Mouse (Mus musculus) limb, embryonic 12.5 days (tissue): ENCODE measurements around the gene Vangl1. TPM values are rescaled to one million over a fixed set of nuclear protein-coding genes. Genes with fewer than 3 reads are reported as not detected.

Source experiments
- ATAC-seq: fragments of 200-750 bp; cut with Nextera tagmentation; 2 replicates; pipeline ENCODE4 v1.8.0; 2017; ENCODE audit warnings: low read depth, moderate TSS enrichment; ENCODE audit not compliant: insufficient number of reproducible peaks, insufficient read depth, low FRiP score, low TSS enrichment
- H3K27ac ChIP-seq: fragments of 300-500 bp; sonication (generic); 2 replicates; pipeline ENCODE4 v1.5.1; 2016; ENCODE audit warnings: mild to moderate bottlenecking, moderate library complexity
- H3K27me3 ChIP-seq: fragments of 300-500 bp; sonication (generic); 2 replicates; pipeline ENCODE4 v1.6.1; 2016; ENCODE audit warnings: mild to moderate bottlenecking, moderate library complexity
- H3K36me3 ChIP-seq: fragments of 300-500 bp; sonication (generic); 2 replicates; pipeline ENCODE4 v1.6.1; 2016; ENCODE audit warnings: mild to moderate bottlenecking, moderate library complexity
- H3K4me1 ChIP-seq: fragments of 300-500 bp; sonication (generic); replicated peaks from 2 replicates; pipeline ENCODE4 v1.6.1; 2016
- H3K4me2 ChIP-seq: fragments of 300-500 bp; sonication (generic); 2 replicates; pipeline ENCODE4 v1.6.1; 2016; ENCODE audit warnings: mild to moderate bottlenecking, moderate library complexity
- H3K4me3 ChIP-seq: fragments of 300-500 bp; sonication (generic); replicated peaks from 2 replicates; pipeline ENCODE4 v1.5.1; 2016; ENCODE audit warnings: mild to moderate bottlenecking
- H3K9ac ChIP-seq: fragments of 300-500 bp; sonication (generic); replicated peaks from 2 replicates; pipeline ENCODE4 v1.6.1; 2016; ENCODE audit warnings: mild to moderate bottlenecking, moderate library complexity
- H3K9me3 ChIP-seq: fragments of 300-500 bp; sonication (generic); 2 replicates; pipeline ENCODE4 v1.6.1; 2016; ENCODE audit warnings: mild to moderate bottlenecking, moderate library complexity
- WGBS: fragments of 180-500 bp; shearing (Covaris S2); methylation state at CpG from one replicate; pipeline ENCODE4 v1.1.7; 2016; 5-methylcytosine and 5-hydroxymethylcytosine counted together
- polyA plus RNA-seq: library from polyadenylated mRNA; unstranded; fragments of >200 nt; fragmentation: Nextera tagmentation; extraction: Ambion mirVana; gene quantifications from 2 replicates; pipeline ENCODE4 v1.2.1, GENCODE M21; 2016

Gene Vangl1
- polyA plus RNA-seq, 1 experiment from 2014 or later = 15.4 TPM

- no peak for ATAC-seq
- Histone ChIP-seq H3K27ac (no peak overlapping the region), H3K27me3 (peaks cover 8% of the 10 kb centered on the region; the same call in 1 of the 2 replicates), H3K9me3 (no peaks in the 10 kb centered on the region), H3K4me2 (no peak overlapping the region), H3K9ac (no peak overlapping the region), H3K4me1 (peaks cover 86% of the 10 kb centered on the region), H3K4me3 (no peak overlapping the region), H3K36me3 (peaks cover 7% of the 10 kb centered on the region)
- 38% methylated on average over 6 of the region's 6 CpGs for WGBS
Measured at GRCm38 (mm10) chr3:102198446-102198845, 6.0 kb downstream of the Vangl1 start.

GRCm38 (mm10) chr3:102197746-102198145 is 6.7 kb downstream of the Vangl1 start:
- H3K4me3 ChIP-seq = no peak overlapping the region
- no peak overlapping the region for H3K27ac ChIP-seq
- H3K4me1 ChIP-seq = peaks cover 86% of the 10 kb centered on the region
- H3K4me2 ChIP-seq = no peak overlapping the region
- H3K9ac ChIP-seq = no peak overlapping the region
- no peak for ATAC-seq
- WGBS = 9% methylated on average over 5 of the region's 5 CpGs
- peaks cover 10% of the 10 kb centered on the region; the same call in 1 of the 2 replicates for H3K27me3 ChIP-seq
- peaks cover 7% of the 10 kb centered on the region for H3K36me3 ChIP-seq
- H3K9me3 ChIP-seq = no peaks in the 10 kb centered on the region

- H3K36me3 ChIP-seq = peaks cover 7% of the 10 kb centered on the region
- peaks cover 82% of the 10 kb centered on the region for H3K4me1 ChIP-seq
- H3K9me3 ChIP-seq = no peaks in the 10 kb centered on the region
- no peak overlapping the region for H3K4me3 ChIP-seq
- H3K9ac ChIP-seq = no peak overlapping the region
- H3K27me3 ChIP-seq = peaks cover 10% of the 10 kb centered on the region; the same call in 1 of the 2 replicates
- H3K4me2 ChIP-seq = no peak overlapping the region
- ATAC-seq = no peak
- WGBS = 73% methylated on average over 5 of the region's 5 CpGs
- H3K27ac ChIP-seq = no peak overlapping the region
Measured at GRCm38 (mm10) chr3:102197152-102197551, 7.3 kb downstream of the Vangl1 start.

DNA sequence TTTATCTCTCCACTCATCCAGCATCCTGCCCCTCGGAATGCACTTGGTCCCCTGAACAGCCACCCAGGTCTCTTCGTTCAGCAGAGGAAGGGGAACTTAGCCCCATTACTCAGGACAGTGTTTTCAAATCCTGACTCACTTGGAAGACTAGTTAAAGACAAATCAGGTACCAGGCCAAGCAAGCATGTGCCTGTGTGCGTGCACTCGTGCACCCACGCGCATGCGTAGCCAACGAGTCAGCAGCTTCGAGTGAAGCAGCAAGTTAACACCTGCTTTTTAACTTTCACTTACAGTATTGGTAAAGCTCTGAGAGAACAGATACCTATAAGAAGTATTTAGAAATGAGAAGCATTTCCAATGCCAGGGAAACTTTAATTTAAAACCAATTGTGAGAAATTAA is 8.3 kb downstream of the Vangl1 start:
- peaks cover 7% of the 10 kb centered on the region for H3K36me3 ChIP-seq
- 81% methylated on average over 9 of the region's 9 CpGs for WGBS
- no peak overlapping the region for H3K27ac ChIP-seq
- peaks cover 10% of the 10 kb centered on the region for H3K27me3 ChIP-seq
- peaks cover 74% of the 10 kb centered on the region for H3K4me1 ChIP-seq
- no peak overlapping the region for H3K4me3 ChIP-seq
- no peak overlapping the region for H3K9ac ChIP-seq
- no peaks in the 10 kb centered on the region for H3K9me3 ChIP-seq
- no peak overlapping the region for H3K4me2 ChIP-seq
- no peak for ATAC-seq

- Histone ChIP-seq H3K4me2 (no peak overlapping the region), H3K4me3 (no peak overlapping the region), H3K27me3 (peaks cover 10% of the 10 kb centered on the region), H3K9me3 (no peaks in the 10 kb centered on the region), H3K4me1 (peaks cover 73% of the 10 kb centered on the region), H3K36me3 (peaks cover 7% of the 10 kb centered on the region), H3K9ac (no peak overlapping the region), H3K27ac (no peak overlapping the region)
- 36% methylated on average over 2 of the region's 2 CpGs for WGBS
- ATAC-seq = no peak
Measured at GRCm38 (mm10) chr3:102195762-102196161, 8.7 kb downstream of the Vangl1 start.

DNA sequence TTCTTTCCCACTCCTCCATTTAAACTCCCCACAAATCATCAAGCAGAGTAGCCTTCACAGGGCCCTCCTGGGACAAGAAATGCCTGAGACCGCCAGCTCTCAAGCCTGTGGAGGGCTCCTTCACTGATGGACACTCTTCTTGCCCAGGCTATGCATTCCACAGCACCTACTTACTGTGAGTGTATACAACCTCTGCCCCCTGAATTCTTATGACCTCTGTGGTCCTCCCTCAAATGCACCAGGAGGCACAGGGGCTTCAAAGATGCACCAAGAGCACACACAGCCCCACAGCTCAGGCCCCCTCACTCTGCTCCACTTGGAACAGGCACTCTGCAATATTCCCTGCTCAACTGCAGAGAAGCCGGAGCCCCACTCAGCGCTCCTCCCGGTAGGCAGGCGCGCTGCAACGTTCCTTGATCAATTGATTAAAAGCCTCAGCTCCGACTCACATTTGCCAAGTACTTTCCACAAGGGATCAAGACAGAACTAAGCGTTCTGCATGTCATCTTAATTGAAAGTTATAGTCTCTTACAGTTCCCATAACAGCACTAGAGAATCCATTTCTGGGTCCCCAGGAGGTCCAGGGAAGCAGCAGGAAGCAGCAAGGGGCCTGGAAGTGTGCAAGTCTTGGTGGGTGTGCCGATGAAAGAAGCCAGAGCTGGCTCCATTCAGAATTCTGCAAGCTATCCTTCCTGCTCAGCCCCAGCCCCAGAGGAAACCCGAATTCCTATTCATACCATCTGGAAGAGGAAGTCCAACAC is 10.0 kb downstream of the Vangl1 start:
- peaks cover 10% of the 10 kb centered on the region for H3K27me3 ChIP-seq
- WGBS = 5% methylated on average over 11 of the region's 11 CpGs
- H3K4me3 ChIP-seq = no peak overlapping the region

DNA sequence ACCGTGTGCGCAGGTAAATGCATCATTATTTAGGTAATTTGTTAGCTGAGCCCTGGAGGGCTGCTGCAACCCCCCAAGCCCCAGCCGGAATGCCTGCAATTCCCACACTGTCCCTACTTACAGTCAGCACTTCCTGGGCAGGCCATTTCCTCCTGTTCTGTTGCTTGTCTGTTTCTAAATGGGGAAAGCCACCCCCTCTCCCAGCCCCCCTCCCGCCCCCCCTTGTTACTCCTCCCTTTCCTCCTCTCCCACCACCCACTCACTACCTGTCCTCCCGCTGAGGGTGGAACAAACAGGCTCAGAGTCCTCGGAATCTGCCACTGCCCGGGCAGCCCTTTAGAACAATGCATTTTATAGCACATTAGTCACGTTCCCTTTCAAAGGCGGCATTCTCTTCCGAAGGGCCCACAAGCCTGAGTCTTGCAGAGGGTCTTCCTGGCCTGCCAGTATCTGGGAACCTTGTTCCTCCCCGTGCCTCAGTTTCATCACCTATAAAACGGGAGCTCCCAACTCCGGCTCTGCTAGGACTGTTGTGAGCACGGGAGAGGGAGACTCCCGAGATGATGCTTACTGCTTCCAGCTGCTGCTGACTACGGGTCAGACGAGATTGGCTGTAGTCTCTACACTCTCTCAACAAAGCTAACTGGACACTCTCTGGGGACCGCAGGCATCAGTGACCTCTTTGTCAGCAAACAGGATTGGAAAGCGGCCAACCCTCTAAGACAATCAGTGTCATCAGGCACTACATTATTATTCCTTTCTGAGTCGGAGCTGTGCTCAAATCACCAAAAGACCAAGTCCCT is 10.8 kb downstream of the Vangl1 start:
- no peak for ATAC-seq
- Histone ChIP-seq H3K27me3 (peaks cover 9% of the 10 kb centered on the region), H3K4me2 (peak overlapping the region; percentile 42), H3K36me3 (peaks cover 7% of the 10 kb centered on the region), H3K27ac (peak overlapping the region; percentile 75), H3K9ac (peak overlapping the region; percentile 0; the same call in 1 of the 2 replicates), H3K4me3 (no peak overlapping the region), H3K4me1 (peaks cover 75% of the 10 kb centered on the region), H3K9me3 (no peaks in the 10 kb centered on the region)
- 6% methylated on average over 19 of the region's 20 CpGs for WGBS

More for the DNA sequence above, 10.0 kb downstream of the Vangl1 start:
- Histone ChIP-seq H3K9ac (no peak overlapping the region), H3K36me3 (peaks cover 7% of the 10 kb centered on the region), H3K4me1 (peaks cover 76% of the 10 kb centered on the region), H3K4me2 (peak overlapping the region; percentile 42), H3K9me3 (no peaks in the 10 kb centered on the region), H3K27ac (peak overlapping the region; percentile 75)
- no peak for ATAC-seq

- Histone ChIP-seq H3K4me3 (no peak overlapping the region), H3K9ac (no peak overlapping the region), H3K27me3 (peaks cover 6% of the 10 kb centered on the region), H3K4me2 (no peak overlapping the region), H3K36me3 (peaks cover 12% of the 10 kb centered on the region), H3K27ac (no peak overlapping the region), H3K4me1 (peaks cover 64% of the 10 kb centered on the region), H3K9me3 (no peaks in the 10 kb centered on the region)
- no peak for ATAC-seq
- WGBS = 74% methylated on average over 2 of the region's 2 CpGs
Measured at GRCm38 (mm10) chr3:102192621-102193020, 11.9 kb downstream of the Vangl1 start.

DNA sequence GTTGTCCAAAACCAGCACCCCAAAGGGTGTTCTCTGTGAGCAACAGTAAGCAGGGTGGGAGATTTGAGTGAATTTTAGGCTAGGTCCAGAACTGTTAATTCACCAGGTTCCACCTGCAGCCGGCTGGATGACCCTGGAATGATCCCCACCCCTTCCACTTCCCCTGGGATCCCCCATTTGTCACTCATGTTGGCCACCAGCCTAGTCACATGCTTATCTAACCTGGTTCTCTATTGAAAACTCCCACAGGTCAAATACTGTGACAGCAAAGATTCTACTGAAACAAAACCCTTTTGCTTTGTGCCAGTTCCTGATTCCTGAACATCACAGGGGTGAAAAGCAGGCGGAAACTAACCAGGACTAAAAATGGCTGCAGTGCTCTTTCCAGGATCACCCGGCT is 12.9 kb downstream of the Vangl1 start:
- ATAC-seq = no peak
- Histone ChIP-seq H3K9ac (no peak overlapping the region), H3K27ac (no peak overlapping the region), H3K4me2 (no peak overlapping the region), H3K36me3 (peaks cover 19% of the 10 kb centered on the region), H3K4me3 (no peak overlapping the region), H3K4me1 (peaks cover 54% of the 10 kb centered on the region), H3K9me3 (no peaks in the 10 kb centered on the region), H3K27me3 (peaks cover 6% of the 10 kb centered on the region)
- WGBS = 90% methylated on average over 3 of the region's 3 CpGs

DNA sequence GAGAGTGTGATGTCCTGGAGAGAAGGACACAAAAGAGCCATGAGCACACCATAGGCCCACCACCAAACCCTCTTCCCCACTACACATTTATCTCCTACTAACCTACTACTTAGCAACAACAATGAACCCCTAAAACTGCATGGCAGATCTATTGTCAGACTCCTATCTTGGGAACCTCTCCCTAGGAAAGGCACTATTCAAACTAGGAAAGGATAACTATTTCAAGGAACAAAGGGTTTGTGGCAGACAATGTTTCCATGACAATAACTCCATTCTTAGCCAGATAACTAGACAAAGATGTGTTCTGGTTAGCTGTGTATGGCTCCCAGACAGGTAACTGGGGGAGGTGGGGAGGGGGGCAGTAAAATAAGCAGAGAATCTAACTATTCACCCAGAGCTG is 13.9 kb downstream of the Vangl1 start:
- H3K9ac ChIP-seq = no peak overlapping the region
- no peak overlapping the region for H3K4me3 ChIP-seq
- peaks cover 7% of the 10 kb centered on the region for H3K9me3 ChIP-seq
- H3K4me2 ChIP-seq = no peak overlapping the region
- no peak for ATAC-seq
- peaks cover 6% of the 10 kb centered on the region for H3K27me3 ChIP-seq
- no peak overlapping the region for H3K27ac ChIP-seq
- peaks cover 45% of the 10 kb centered on the region for H3K4me1 ChIP-seq
- H3K36me3 ChIP-seq = peaks cover 21% of the 10 kb centered on the region; the same call in 1 of the 2 replicates

- H3K9me3 ChIP-seq = peaks cover 7% of the 10 kb centered on the region
- peaks cover 42% of the 10 kb centered on the region for H3K4me1 ChIP-seq
- H3K27ac ChIP-seq = no peak overlapping the region
- peaks cover 6% of the 10 kb centered on the region for H3K27me3 ChIP-seq
- WGBS = 8% methylated on average over 4 of the region's 4 CpGs
- no peak overlapping the region for H3K4me2 ChIP-seq
- no peak overlapping the region for H3K9ac ChIP-seq
- no peak for ATAC-seq
- no peak overlapping the region for H3K4me3 ChIP-seq
- H3K36me3 ChIP-seq = peaks cover 21% of the 10 kb centered on the region; the same call in 1 of the 2 replicates
Measured at GRCm38 (mm10) chr3:102190015-102190414, 14.5 kb downstream of the Vangl1 start.
